Mouse (Mus musculus): ENCODE results near the gene Tex46.

Gene Tex46

GRCm38 (mm10) chr4:136631237-136631994 is 21.2 kb downstream of the Tex46 start:
- DNase-seq (ENCODE audit: low read depth): no peak

GRCm38 (mm10) chr4:136635995-136636394 is 25.8 kb downstream of the Tex46 start:
- DNase-seq (ENCODE audit: low read depth): no peak

- DNase-seq (ENCODE audit: low read depth): no peak
Measured at GRCm38 (mm10) chr4:136636511-136636910, 26.3 kb downstream of the Tex46 start.

GRCm38 (mm10) chr4:136636983-136637562 is 26.8 kb downstream of the Tex46 start:
- DNase-seq (ENCODE audit: low read depth): no peak

- peak; percentile 41 for DNase-seq (ENCODE audit: low read depth)
Measured at GRCm38 (mm10) chr4:136637563-136638229, 27.5 kb downstream of the Tex46 start.

- no peak for DNase-seq (ENCODE audit: low read depth)
Measured at GRCm38 (mm10) chr4:136638230-136638750, 28.1 kb downstream of the Tex46 start.

GRCm38 (mm10) chr4:136638890-136639289 is 28.7 kb downstream of the Tex46 start:
- DNase-seq (ENCODE audit: low read depth): no peak

GRCm38 (mm10) chr4:136648922-136649479 is 38.8 kb downstream of the Tex46 start:
- DNase-seq (ENCODE audit: low read depth): peak; percentile 79

GRCm38 (mm10) chr4:136649480-136650196 is 39.4 kb downstream of the Tex46 start:
- no peak for DNase-seq (ENCODE audit: low read depth)

GRCm38 (mm10) chr4:136650261-136650660 is 40.0 kb downstream of the Tex46 start:
- no peak for DNase-seq (ENCODE audit: low read depth)

- DNase-seq (ENCODE audit: low read depth): peak; percentile 64
Measured at GRCm38 (mm10) chr4:136651357-136651811, 41.1 kb downstream of the Tex46 start.

GRCm38 (mm10) chr4:136651882-136652527 is 41.8 kb downstream of the Tex46 start:
- DNase-seq (ENCODE audit: low read depth): no peak

- no peak for DNase-seq (ENCODE audit: low read depth)
Measured at GRCm38 (mm10) chr4:136652528-136652910, 42.3 kb downstream of the Tex46 start.

- no peak for DNase-seq (ENCODE audit: low read depth)
Measured at GRCm38 (mm10) chr4:136653019-136653418, 42.8 kb downstream of the Tex46 start.

- no peak for DNase-seq (ENCODE audit: low read depth)
Measured at GRCm38 (mm10) chr4:136653692-136654234, 43.5 kb downstream of the Tex46 start.

- DNase-seq (ENCODE audit: low read depth): no peak
Measured at GRCm38 (mm10) chr4:136657914-136658313, 47.7 kb downstream of the Tex46 start.
